Mouse (Mus musculus) neural tube, embryonic 11.5 days (tissue): ENCODE measurements at regions not wholly inside any gene's neighbourhood (a gene's known extent, or its start where the extent isn't known, plus 50 kb on each side); places are given as distances from the start of the nearest gene placed in this dataset.

Experiments used
- ATAC-seq: fragments of 200-750 bp; cut with Nextera tagmentation; 2 replicates; pipeline ENCODE4 v1.8.0; 2017; ENCODE audit warnings: moderate number of reproducible peaks, mild to moderate bottlenecking, moderate TSS enrichment, moderate library complexity; ENCODE audit not compliant: insufficient read depth, low FRiP score, low TSS enrichment
- DNase-seq: peaks from one replicate; pipeline ENCODE4 v3.0.0-alpha.2; 2015; ENCODE audit warnings: low spot score
- H3K27ac ChIP-seq: fragments of 300-500 bp; sonication (generic); 2 replicates; pipeline ENCODE4 v1.5.1; 2014; ENCODE audit warnings: low read depth, mild to moderate bottlenecking, low read length
- H3K27me3 ChIP-seq: fragments of 300-500 bp; sonication (generic); 2 replicates; pipeline ENCODE4 v1.6.1; 2014; ENCODE audit warnings: mild to moderate bottlenecking, low read length, mixed read lengths; ENCODE audit not compliant: control insufficient read depth, insufficient read depth
- H3K36me3 ChIP-seq: fragments of 300-500 bp; sonication (generic); 2 replicates; pipeline ENCODE4 v1.6.1; 2014; ENCODE audit warnings: mild to moderate bottlenecking, low read length, moderate library complexity, mixed read lengths; ENCODE audit not compliant: control insufficient read depth, insufficient read depth
- H3K4me1 ChIP-seq: fragments of 300-500 bp; sonication (generic); 2 replicates; pipeline ENCODE4 v1.6.1; 2014; ENCODE audit warnings: low read length, mixed read lengths; ENCODE audit not compliant: control insufficient read depth, insufficient read depth
- H3K4me2 ChIP-seq: fragments of 300-500 bp; sonication (generic); 2 replicates; pipeline ENCODE4 v1.6.1; 2014; ENCODE audit warnings: low read depth, mild to moderate bottlenecking, moderate library complexity
- H3K4me3 ChIP-seq: fragments of 300-500 bp; sonication (generic); 2 replicates; pipeline ENCODE4 v1.5.1; 2014; ENCODE audit warnings: low read depth, low read length
- H3K9ac ChIP-seq: fragments of 300-500 bp; sonication (generic); 2 replicates; pipeline ENCODE4 v1.6.1; 2014; ENCODE audit warnings: mild to moderate bottlenecking, low read length
- H3K9me3 ChIP-seq: fragments of 300-500 bp; sonication (generic); 2 replicates; pipeline ENCODE4 v1.6.1; 2016; ENCODE audit warnings: low read length; ENCODE audit not compliant: control insufficient read depth
- WGBS: fragments of 180-500 bp; shearing (Covaris S2); extraction: QIAGEN DNeasy Blood & Tissue Kit; methylation state at CpG from one replicate; pipeline ENCODE4 v1.1.7; 2014; 5-methylcytosine and 5-hydroxymethylcytosine counted together

GRCm38 (mm10) chr4:110119438-110119837, 141.6 kb downstream of the Dmrta2 start:
- H3K9ac ChIP-seq, result no peak overlapping the region
- H3K27me3 ChIP-seq, result no peaks in the 10 kb centered on the region
- H3K9me3 ChIP-seq, result no peaks in the 10 kb centered on the region
- 35% methylated on average over 9 of the region's 9 CpGs for WGBS
- ATAC-seq (no peak), DNase-seq (peak; percentile 44)
- H3K4me2 ChIP-seq, result no peak overlapping the region
- H3K4me3 ChIP-seq, result no peak overlapping the region
- peaks cover 4% of the 10 kb centered on the region for H3K4me1 ChIP-seq
- H3K27ac ChIP-seq, result no peak overlapping the region
- no peaks in the 10 kb centered on the region for H3K36me3 ChIP-seq

- Histone ChIP-seq H3K27ac (0 out of 2 replicates have a peak overlapping the region, but pooled peaks have one; percentile 35), H3K9ac (no peak overlapping the region), H3K4me1 (peaks cover 4% of the 10 kb centered on the region), H3K36me3 (no peaks in the 10 kb centered on the region), H3K9me3 (no peaks in the 10 kb centered on the region), H3K4me3 (no peak overlapping the region), H3K27me3 (no peaks in the 10 kb centered on the region), H3K4me2 (no peak overlapping the region)
- ATAC-seq (no peak), DNase-seq (no peak)
- 34% methylated on average over 3 of the region's 3 CpGs for WGBS
Measured at GRCm38 (mm10) chr4:110119874-110120273, 142.0 kb downstream of the Dmrta2 start.

GRCm38 (mm10) chr4:110120761-110121160, 142.9 kb downstream of the Dmrta2 start:
- peaks cover 6% of the 10 kb centered on the region for H3K4me1 ChIP-seq
- no peak overlapping the region for H3K9ac ChIP-seq
- no peaks in the 10 kb centered on the region for H3K36me3 ChIP-seq
- peak overlapping the region; percentile 56; the same call in 1 of the 2 replicates for H3K27ac ChIP-seq
- no peaks in the 10 kb centered on the region for H3K27me3 ChIP-seq
- no peak overlapping the region for H3K4me2 ChIP-seq
- peak; percentile 77 for ATAC-seq
- no peak overlapping the region for H3K4me3 ChIP-seq
- H3K9me3 ChIP-seq, result no peaks in the 10 kb centered on the region
- WGBS, result 20% methylated on average over 9 of the region's 9 CpGs
- DNase-seq, result peak; percentile 44

- ATAC-seq (no peak; the same call in 1 of the 2 replicates), DNase-seq (no peak)
- peak overlapping the region; percentile 47 for H3K27ac ChIP-seq
- WGBS, result 32% methylated on average over 5 of the region's 5 CpGs
- H3K9ac ChIP-seq, result no peak overlapping the region
- no peaks in the 10 kb centered on the region for H3K27me3 ChIP-seq
- peaks cover 6% of the 10 kb centered on the region for H3K4me1 ChIP-seq
- no peaks in the 10 kb centered on the region for H3K36me3 ChIP-seq
- no peak overlapping the region for H3K4me2 ChIP-seq
- H3K9me3 ChIP-seq, result no peaks in the 10 kb centered on the region
- no peak overlapping the region for H3K4me3 ChIP-seq
Measured at GRCm38 (mm10) chr4:110121447-110121846, 143.6 kb downstream of the Dmrta2 start.

GRCm38 (mm10) chr4:110125067-110125784, 147.4 kb downstream of the Dmrta2 start:
- ATAC-seq (no peak), DNase-seq (no peak)
- no peaks in the 10 kb centered on the region for H3K36me3 ChIP-seq
- no peaks in the 10 kb centered on the region for H3K27me3 ChIP-seq
- H3K9ac ChIP-seq, result no peak overlapping the region
- WGBS, result 15% methylated on average over 6 of the region's 6 CpGs
- peaks cover 9% of the 10 kb centered on the region for H3K4me1 ChIP-seq
- H3K4me3 ChIP-seq, result no peak overlapping the region
- H3K4me2 ChIP-seq, result no peak overlapping the region
- peak overlapping the region; percentile 15; the same call in 1 of the 2 replicates for H3K27ac ChIP-seq
- H3K9me3 ChIP-seq, result no peaks in the 10 kb centered on the region

- DNase-seq, result no peak
- no peak for ATAC-seq
- Histone ChIP-seq H3K4me1 (peaks cover 5% of the 10 kb centered on the region; the same call in 1 of the 2 replicates), H3K4me3 (no peak overlapping the region), H3K4me2 (no peak overlapping the region), H3K9ac (no peak overlapping the region), H3K36me3 (no peaks in the 10 kb centered on the region), H3K27ac (0 out of 2 replicates have a peak overlapping the region, but pooled peaks have one; percentile 5), H3K9me3 (no peaks in the 10 kb centered on the region), H3K27me3 (no peaks in the 10 kb centered on the region)
- 59% methylated on average over 3 of the region's 3 CpGs for WGBS
Measured at GRCm38 (mm10) chr4:110127941-110128520, 150.2 kb downstream of the Dmrta2 start.

- Histone ChIP-seq H3K9ac (no peak overlapping the region), H3K4me2 (no peak overlapping the region), H3K9me3 (no peaks in the 10 kb centered on the region), H3K4me1 (peaks cover 5% of the 10 kb centered on the region; the same call in 1 of the 2 replicates), H3K27ac (peak overlapping the region; percentile 63; the same call in 1 of the 2 replicates), H3K27me3 (no peaks in the 10 kb centered on the region), H3K36me3 (no peaks in the 10 kb centered on the region), H3K4me3 (no peak overlapping the region)
- ATAC-seq (peak; percentile 77), DNase-seq (peak; percentile 74)
- 11% methylated on average over 1 of the region's 1 CpGs for WGBS
Measured at GRCm38 (mm10) chr4:110128918-110129317, 151.1 kb downstream of the Dmrta2 start.

- Histone ChIP-seq H3K4me2 (no peak overlapping the region), H3K27me3 (no peaks in the 10 kb centered on the region), H3K36me3 (no peaks in the 10 kb centered on the region), H3K4me1 (peaks cover 5% of the 10 kb centered on the region; the same call in 1 of the 2 replicates), H3K9ac (no peak overlapping the region), H3K27ac (peak overlapping the region; percentile 63; the same call in 1 of the 2 replicates), H3K9me3 (no peaks in the 10 kb centered on the region), H3K4me3 (no peak overlapping the region)
- 55% methylated on average over 3 of the region's 3 CpGs for WGBS
- peak; percentile 54 for DNase-seq
- ATAC-seq, result peak; percentile 79
Measured at GRCm38 (mm10) chr4:110129518-110129917, 151.7 kb downstream of the Dmrta2 start.

- DNase-seq, result no peak
Measured at GRCm38 (mm10) chr4:110132061-110132460, 154.2 kb downstream of the Dmrta2 start.

More at GRCm38 (mm10) chr4:110132061-110132460, 154.2 kb downstream of the Dmrta2 start:
- Histone ChIP-seq H3K4me3 (no peak overlapping the region), H3K9me3 (no peaks in the 10 kb centered on the region), H3K27me3 (no peaks in the 10 kb centered on the region), H3K9ac (no peak overlapping the region), H3K4me2 (no peak overlapping the region), H3K27ac (no peak overlapping the region), H3K4me1 (0 out of 2 replicates have a peak, but pooled peaks cover 3% of the 10 kb centered on the region), H3K36me3 (no peaks in the 10 kb centered on the region)
- WGBS, result 59% methylated on average over 4 of the region's 4 CpGs
- no peak for ATAC-seq
